Mouse (Mus musculus): ENCODE results near the gene Fyn.

DNA sequence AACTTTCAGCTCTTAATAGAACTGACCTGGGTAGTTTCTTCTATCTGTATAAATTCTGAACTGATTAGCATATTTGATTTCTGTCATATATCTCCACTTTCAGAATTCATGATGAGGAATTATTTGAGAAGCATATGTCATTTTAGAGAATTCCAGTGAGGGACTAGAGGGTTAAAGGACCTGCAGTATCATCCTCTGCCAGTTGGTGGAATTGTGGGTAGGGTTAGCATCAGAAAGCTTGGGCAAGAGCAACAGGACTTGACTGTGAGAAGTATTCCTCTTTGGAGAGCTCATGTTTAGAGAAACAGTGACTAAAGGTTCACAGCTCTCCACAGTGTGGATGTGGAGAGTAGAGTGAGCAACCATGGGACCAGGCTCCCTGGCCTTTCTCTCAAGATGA, 75.3 kb downstream of the Fyn start:
- TF ChIP-seq CTCF (conservative IDR thresholded peaks at IDR 0.05 in 1 of 2, IDR thresholded peaks at IDR 0.05 in 1 of 2; ENCODE audit: low read depth in 2 of 2, low read length in 2 of 2) = peak; percentile 7 to 38; a peak in 1 of 4 replicates
- TF ChIP-seq NRF1 (IDR thresholded peaks at IDR 0.05; ENCODE audit: low read depth, low read length) = no peak
- TF ChIP-seq POLR2A (IDR thresholded peaks at IDR 0.05; ENCODE audit: low read depth, low read length) = no peak
- TF ChIP-seq SIN3A (IDR thresholded peaks at IDR 0.05; ENCODE audit: low read length) = no peak
- TF ChIP-seq EP300 (IDR thresholded peaks at IDR 0.05; ENCODE audit: low read length) = no peak
- no peak for TF ChIP-seq MEF2A (IDR thresholded peaks at IDR 0.05; ENCODE audit: borderline replicate concordance, low read depth, low read length)
